Comparison of ENCODE assay signal across 32 mouse cellular contexts in the genomic region with DNA sequence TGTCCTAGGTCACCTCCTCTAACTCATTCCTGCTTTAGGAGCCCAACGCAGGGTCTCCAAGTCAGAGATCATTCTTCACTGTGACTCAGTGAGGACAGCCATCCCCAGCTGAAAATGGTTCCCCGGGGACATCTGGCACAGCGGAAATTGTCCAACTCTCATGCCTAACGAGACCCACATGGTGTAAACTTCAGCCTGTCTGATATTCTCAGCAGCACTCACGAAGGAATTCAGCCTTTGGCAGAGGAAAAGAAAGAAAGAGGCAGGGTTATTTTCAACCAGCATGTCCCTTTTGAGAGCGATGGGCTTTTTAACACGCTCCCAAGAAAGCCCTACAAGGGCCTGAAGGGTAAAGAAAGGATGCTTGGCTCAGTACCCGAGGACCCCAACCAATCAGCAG. TPM values are rescaled to one million over a fixed set of nuclear protein-coding genes. Genes with fewer than 3 reads are reported as not detected.
DNase-seq lines count a peak whose midpoint lies in the region; ATAC-seq and TF ChIP-seq lines count a peak whose summit lies in the region.
"Had no signal": no experiment of that assay in that cellular context is flagged by ENCODE, and none has a peak within 500 bp of the region (broad histone marks: within the 10 kb centered on the region; RNA-seq: fewer than 3 reads in every experiment).

No protein-coding gene starts in this region.

- no peak for ATAC-seq in limb, embryonic 14.5 days (ENCODE audit: low FRiP score, low read depth)
- no peak for ATAC-seq in intestine, postnatal 0 days
- ATAC-seq: forebrain, embryonic 14.5 days; inflammation-experienced regulatory T-cells, adult 6 months; liver, embryonic 12.5 days; liver, postnatal 0 days; Patski had no signal

- TF ChIP-seq POLR2A in limb, embryonic 14.5 days (IDR thresholded peaks at IDR 0.05; ENCODE audit: borderline replicate concordance, extremely low read depth, insufficient read depth, insufficient read length), result no peak

- no peak overlapping the region for H3K27ac ChIP-seq in limb, embryonic 14.5 days (replicated peaks; ENCODE audit: low read depth, low read length)
- H3K27ac ChIP-seq in intestine, postnatal 0 days (ENCODE audit: low read depth, low read length), result no peak overlapping the region
- H3K27ac ChIP-seq: heart, adult 2 months; hindbrain, embryonic 15.5 days; limb, embryonic 12.5 days; liver, embryonic 12.5 days had no signal

- TF ChIP-seq CTCF in intestine, postnatal 0 days (IDR thresholded peaks at IDR 0.05; ENCODE audit: low read depth), result no peak

- H3K4me2 ChIP-seq in limb, embryonic 14.5 days (replicated peaks; ENCODE audit: low read depth, low read length, severe bottlenecking), result no peak overlapping the region
- H3K4me2 ChIP-seq in intestine, postnatal 0 days (replicated peaks; ENCODE audit: low read depth), result no peak overlapping the region
- H3K4me2 ChIP-seq: heart, embryonic 12.5 days; hindbrain, embryonic 15.5 days; limb, embryonic 12.5 days; liver, embryonic 12.5 days had no signal

- H3K9ac ChIP-seq in limb, embryonic 14.5 days (ENCODE audit: low read depth, low read length, severe bottlenecking), result no peak overlapping the region
- H3K9ac ChIP-seq in intestine, postnatal 0 days (ENCODE audit: low read depth, low read length), result no peak overlapping the region
- H3K9ac ChIP-seq: heart, embryonic 12.5 days; hindbrain, embryonic 15.5 days; limb, embryonic 12.5 days; liver, embryonic 12.5 days; liver, postnatal 0 days had no signal

- H3K4me3 ChIP-seq in limb, embryonic 14.5 days (replicated peaks; ENCODE audit: low read length), result no peak overlapping the region
- no peak overlapping the region for H3K4me3 ChIP-seq in intestine, postnatal 0 days (ENCODE audit: low read depth, low read length)
- H3K4me3 ChIP-seq: heart, adult 2 months; heart, embryonic 12.5 days; hindbrain, embryonic 15.5 days; limb, embryonic 12.5 days; liver, embryonic 12.5 days; megakaryocyte, embryonic 14.5 days had no signal

- peaks cover 6% of the 10 kb centered on the region; the same call in 1 of the 2 replicates for H3K4me1 ChIP-seq in limb, embryonic 14.5 days (ENCODE audit: control insufficient read depth, insufficient read depth, low read length)
- no peaks in the 10 kb centered on the region; the same call in 1 of the 2 replicates for H3K4me1 ChIP-seq in intestine, postnatal 0 days (replicated peaks; ENCODE audit: control insufficient read depth, insufficient read depth, low read length)

- H3K27me3 ChIP-seq in limb, embryonic 14.5 days (ENCODE audit: control insufficient read depth, insufficient read depth, low read length), result no peaks in the 10 kb centered on the region
- 0 out of 2 replicates have a peak, but pooled peaks cover 4% of the 10 kb centered on the region for H3K27me3 ChIP-seq in intestine, postnatal 0 days (replicated peaks; ENCODE audit: control insufficient read depth, insufficient read depth, low read length)
- H3K27me3 ChIP-seq: Patski had no signal

- no peaks in the 10 kb centered on the region for H3K9me3 ChIP-seq in limb, embryonic 14.5 days (ENCODE audit: control insufficient read depth, low read length)
- H3K9me3 ChIP-seq in intestine, postnatal 0 days (ENCODE audit: control insufficient read depth), result no peaks in the 10 kb centered on the region
- H3K9me3 ChIP-seq: G1E; heart, embryonic 12.5 days; hindbrain, embryonic 15.5 days; limb, embryonic 12.5 days; liver, embryonic 12.5 days; megakaryocyte, embryonic 14.5 days had no signal

- H3K36me3 ChIP-seq in limb, embryonic 14.5 days (ENCODE audit: control insufficient read depth, insufficient read depth, low read length), result 0 out of 2 replicates have a peak, but pooled peaks cover 2% of the 10 kb centered on the region
- H3K36me3 ChIP-seq in intestine, postnatal 0 days (ENCODE audit: control insufficient read depth, insufficient read depth), result no peaks in the 10 kb centered on the region

- 29% methylated on average over 8 of the region's 8 CpGs for WGBS in limb, embryonic 14.5 days
- 54% methylated on average over 8 of the region's 8 CpGs for WGBS in intestine, postnatal 0 days

- DNase-seq in cerebellum, adult 9-10 months, result peak; percentile 2
- DNase-seq in cerebellum, adult 8-10 months, result no peak
- DNase-seq in NIH3T3 (ENCODE audit: low read depth), result peak; percentile 51
- DNase-seq in limb, embryonic 14.5 days (ENCODE audit: low spot score), result peak; percentile 9
- peak; percentile 77 for DNase-seq in lung, postnatal 10 days
- DNase-seq in layer of hippocampus, adult 11-12 months (ENCODE audit: low spot score), result no peak
- DNase-seq in spleen, postnatal 36 days (ENCODE audit: low spot score in 2 of 2), result no peak
- DNase-seq: adrenal gland, postnatal 14 days; cerebellum, adult 11 months; cerebellum, postnatal 10 days; heart, adult 2 months; heart, postnatal 4 days; kidney, adult 18-20 months; kidney, postnatal 36 days; liver, postnatal 0 days; midbrain, embryonic 14.5 days; retina, postnatal 1 day; right cerebral cortex, postnatal 14 days; thymus, postnatal 14 days had no signal

RNA-seq across cellular contexts. Expression of gene Mul1, which starts 3.1 kb away (rescaled TPM):
- polyA plus RNA-seq in limb, embryonic 14.5 days (2012; rRNA removed), result 13.8 and 14.2 TPM in 2 replicates
- polyA plus RNA-seq in limb, embryonic 14.5 days (2014; fragmentation: Nextera tagmentation; extraction: Ambion mirVana), result 17.1 and 18.4 TPM in 2 replicates
- 34.7 and 35.0 TPM in 2 replicates for polyA plus RNA-seq in intestine, postnatal 0 days (2015; fragmentation: Nextera tagmentation; extraction: Ambion mirVana)

RNA-seq across cellular contexts. Expression of gene Camk2n1, which starts 22.8 kb away (rescaled TPM):
- polyA plus RNA-seq in limb, embryonic 14.5 days (2012; rRNA removed), result 7.8 and 9.0 TPM in 2 replicates
- polyA plus RNA-seq in limb, embryonic 14.5 days (2014; fragmentation: Nextera tagmentation; extraction: Ambion mirVana), result 2.1 and 2.9 TPM in 2 replicates
- 10.9 and 12.2 TPM in 2 replicates for polyA plus RNA-seq in intestine, postnatal 0 days (2015; fragmentation: Nextera tagmentation; extraction: Ambion mirVana)

RNA-seq across cellular contexts. Expression of gene Fam43b, which starts 35.0 kb away (rescaled TPM):
- 0.03 TPM in 1 of 2 replicates, not detected in the other for polyA plus RNA-seq in limb, embryonic 14.5 days (2012; rRNA removed)
- 0.07 TPM in 1 of 2 replicates, not detected in the other for polyA plus RNA-seq in limb, embryonic 14.5 days (2014; fragmentation: Nextera tagmentation; extraction: Ambion mirVana)
- polyA plus RNA-seq in intestine, postnatal 0 days (2015; fragmentation: Nextera tagmentation; extraction: Ambion mirVana), result not detected in 2 replicates
- polyA plus RNA-seq: G1E; heart, adult 2 months; heart, postnatal 0 days; inflammation-experienced regulatory T-cells, adult 6 months; limb, embryonic 12.5 days; liver, embryonic 12.5 days; liver, postnatal 0 days; Patski; small intestine, adult 2 months; stomach, embryonic 16.5 days had no signal

Comparison
In these comparisons a context has a peak if more than half of its experiments do, and no peak if none do; other contexts are left out.
1. DNase-seq: peak in cerebellum, adult 9-10 months (single experiment), NIH3T3 (single experiment), limb, embryonic 14.5 days (single experiment) and lung, postnatal 10 days (single experiment); none in cerebellum, adult 8-10 months (single experiment), layer of hippocampus, adult 11-12 months (single experiment) and spleen, postnatal 36 days (0 of 2).